Comparison of ENCODE assay signal across 22 mouse cellular contexts in genomic region chr11:61747161-61747560, GRCm38 (mm10). TPM values are rescaled to one million over a fixed set of nuclear protein-coding genes. Genes with fewer than 3 reads are reported as not detected.
DNase-seq lines count a peak whose midpoint lies in the region; ATAC-seq and TF ChIP-seq lines count a peak whose summit lies in the region.
"Had no signal": no experiment of that assay in that cellular context is flagged by ENCODE, and none has a peak within 500 bp of the region (broad histone marks: within the 10 kb centered on the region; RNA-seq: fewer than 3 reads in every experiment).

No protein-coding gene starts in this region.

- 0 out of 2 replicates have a peak, but pooled peaks have one; percentile 6 for TF ChIP-seq CTCF in hindbrain, postnatal 0 days (IDR thresholded peaks at IDR 0.05; ENCODE audit: low read depth)
- 0 out of 2 replicates have a peak, but pooled peaks have one; percentile 14 for TF ChIP-seq CTCF in layer of hippocampus, adult 2 months (conservative IDR thresholded peaks at IDR 0.05)

- H3K27ac ChIP-seq in hindbrain, postnatal 0 days, result no peak overlapping the region
- no peak overlapping the region for H3K27ac ChIP-seq in hindbrain, embryonic 12.5 days
- H3K27ac ChIP-seq in layer of hippocampus, adult 2 months, result no peak overlapping the region
- H3K27ac ChIP-seq: embryonic facial prominence, embryonic 13.5 days; forebrain, embryonic 13.5 days; gastrocnemius, adult 2 months; hindbrain, embryonic 13.5 days; intestine, embryonic 15.5 days had no signal

- no peak overlapping the region for H3K9ac ChIP-seq in hindbrain, postnatal 0 days (replicated peaks; ENCODE audit: low read length)
- no peak overlapping the region for H3K9ac ChIP-seq in hindbrain, embryonic 12.5 days
- H3K9ac ChIP-seq: embryonic facial prominence, embryonic 13.5 days; forebrain, embryonic 13.5 days; forebrain, postnatal 0 days; hindbrain, embryonic 13.5 days; intestine, embryonic 15.5 days had no signal

- H3K9me3 ChIP-seq in hindbrain, postnatal 0 days (ENCODE audit: low read length), result no peaks in the 10 kb centered on the region
- H3K9me3 ChIP-seq in hindbrain, embryonic 12.5 days (replicated peaks), result no peaks in the 10 kb centered on the region
- H3K9me3 ChIP-seq: embryonic facial prominence, embryonic 13.5 days; forebrain, embryonic 13.5 days; hindbrain, embryonic 13.5 days; intestine, embryonic 15.5 days had no signal

- H3K4me1 ChIP-seq in hindbrain, postnatal 0 days (ENCODE audit: insufficient read depth, low read length), result no peaks in the 10 kb centered on the region
- no peaks in the 10 kb centered on the region for H3K4me1 ChIP-seq in hindbrain, embryonic 12.5 days
- H3K4me1 ChIP-seq: embryonic facial prominence, embryonic 13.5 days; forebrain, embryonic 13.5 days; hindbrain, embryonic 13.5 days; intestine, embryonic 15.5 days had no signal

- H3K27me3 ChIP-seq in hindbrain, postnatal 0 days (ENCODE audit: insufficient read depth, low read length), result no peaks in the 10 kb centered on the region
- H3K27me3 ChIP-seq in hindbrain, embryonic 12.5 days, result no peaks in the 10 kb centered on the region
- H3K27me3 ChIP-seq: CH12.LX; embryonic facial prominence, embryonic 13.5 days; forebrain, embryonic 13.5 days; hindbrain, embryonic 13.5 days; intestine, embryonic 15.5 days had no signal

- DNase-seq in cerebellum, postnatal 10 days, result peak; percentile 43 to 63
- no peak for DNase-seq in cerebellum, adult 11-12 months
- DNase-seq in hindbrain, postnatal 0 days (ENCODE audit: low spot score), result peak; percentile 50
- DNase-seq in layer of hippocampus, adult 2 months (ENCODE audit: low spot score in 2 of 2), result no peak
- no peak for DNase-seq in layer of hippocampus, adult 9-10 months (ENCODE audit: low spot score)
- DNase-seq in 3T3-L1 (ENCODE audit: low read depth, low spot score) (peak; percentile 17), MN1 (ENCODE audit: low spot score) (no peak)
- DNase-seq: adrenal gland, postnatal 14 days; cerebellum, adult 18-20 months; forebrain, postnatal 0 days; gastrocnemius, adult 2 months; gastrocnemius, postnatal 36 days; heart, adult 11 months; heart, postnatal 10 days; heart, postnatal 4 days had no signal

- no peak overlapping the region for H3K4me2 ChIP-seq in hindbrain, postnatal 0 days (ENCODE audit: low read depth, low read length)
- H3K4me2 ChIP-seq in hindbrain, embryonic 12.5 days (replicated peaks), result no peak overlapping the region
- H3K4me2 ChIP-seq: embryonic facial prominence, embryonic 13.5 days; forebrain, embryonic 13.5 days; hindbrain, embryonic 13.5 days; intestine, embryonic 15.5 days had no signal

- no peak overlapping the region for H3K4me3 ChIP-seq in hindbrain, postnatal 0 days (ENCODE audit: low read length)
- H3K4me3 ChIP-seq in hindbrain, embryonic 12.5 days, result no peak overlapping the region
- no peak overlapping the region for H3K4me3 ChIP-seq in layer of hippocampus, adult 2 months
- H3K4me3 ChIP-seq: embryonic facial prominence, embryonic 13.5 days; forebrain, embryonic 13.5 days; gastrocnemius, adult 2 months; hindbrain, embryonic 13.5 days; intestine, embryonic 15.5 days had no signal

- H3K36me3 ChIP-seq in hindbrain, postnatal 0 days (ENCODE audit: insufficient read depth, low read length), result peaks cover 24% of the 10 kb centered on the region; the same call in 1 of the 2 replicates
- peaks cover 72% of the 10 kb centered on the region for H3K36me3 ChIP-seq in hindbrain, embryonic 12.5 days

- WGBS in hindbrain, postnatal 0 days, result 46% methylated on average over 3 of the region's 3 CpGs
- 76% methylated on average over 3 of the region's 3 CpGs for WGBS in hindbrain, embryonic 12.5 days

- no peak for ATAC-seq in hindbrain, postnatal 0 days
- ATAC-seq in hindbrain, embryonic 12.5 days (ENCODE audit: low FRiP score), result no peak
- ATAC-seq: forebrain, embryonic 13.5 days; forebrain, postnatal 0 days; intestine, embryonic 15.5 days had no signal

RNA-seq across cellular contexts. Expression of gene Prpsap2, which starts 14.7 kb away (rescaled TPM):
- 42.7 and 46.2 TPM in 2 replicates for total RNA-seq in hindbrain, postnatal 0 days (2014; rRNA removed)
- polyA plus RNA-seq in hindbrain, postnatal 0 days (2015; fragmentation: Nextera tagmentation; extraction: Ambion mirVana), result 40.7 and 45.6 TPM in 2 replicates
- polyA plus RNA-seq in hindbrain, embryonic 12.5 days (2016; fragmentation: Nextera tagmentation; extraction: Ambion mirVana), result 45.5 and 48.7 TPM in 2 replicates
- 10 to 100 TPM; 50.8 to 51.0 TPM for total RNA-seq in layer of hippocampus, adult 2 months (2021)

RNA-seq across cellular contexts. Expression of gene Slc5a10, which starts 26.5 kb away (rescaled TPM):
- total RNA-seq in hindbrain, postnatal 0 days (2014; rRNA removed), result 0.21 TPM in 1 of 2 replicates, not detected in the other
- polyA plus RNA-seq in hindbrain, postnatal 0 days (2015; fragmentation: Nextera tagmentation; extraction: Ambion mirVana), result 0.19 and 0.20 TPM in 2 replicates
- 0.16 TPM in 1 of 2 replicates, not detected in the other for polyA plus RNA-seq in hindbrain, embryonic 12.5 days (2016; fragmentation: Nextera tagmentation; extraction: Ambion mirVana)
- under 1 TPM; 0.31 to 0.47 TPM for total RNA-seq in layer of hippocampus, adult 2 months (2021)
- total RNA-seq: adrenal gland, postnatal 14 days; gastrocnemius, adult 2 months; gastrocnemius, postnatal 36 days; heart, postnatal 10 days; heart, postnatal 4 days had no signal
- polyA plus RNA-seq: embryonic facial prominence, embryonic 13.5 days; forebrain, embryonic 13.5 days; heart, embryonic 14.5 days; hindbrain, embryonic 13.5 days had no signal

Comparison
In these comparisons a context has a peak if more than half of its experiments do, and no peak if none do; other contexts are left out.
1. DNase-seq: peak in cerebellum, postnatal 10 days (2 of 2), hindbrain, postnatal 0 days (single experiment) and 3T3-L1 (single experiment); none in cerebellum, adult 11-12 months (single experiment), layer of hippocampus, adult 2 months (0 of 2), layer of hippocampus, adult 9-10 months (single experiment) and MN1 (single experiment).